Mouse (Mus musculus) Muller cell, postnatal 12 days (primary cell): ENCODE measurements around the gene Usp15.

Source experiments
- DNase-seq: peaks from one replicate; pipeline ENCODE4 v3.0.0-alpha.2; 2015; ENCODE audit errors: inconsistent ontology term

The Usp15 gene

GRCm38 (mm10) chr10:123175771-123176170 is 21.0 kb downstream of the Usp15 start:
- no peak for DNase-seq

- DNase-seq: no peak
These were observed 25.9 kb downstream of the Usp15 start for GRCm38 (mm10) chr10:123170898-123171297.

GRCm38 (mm10) chr10:123165542-123165941 is 31.3 kb downstream of the Usp15 start:
- DNase-seq: no peak

- DNase-seq: no peak
These were observed 36.3 kb downstream of the Usp15 start for GRCm38 (mm10) chr10:123160508-123160907.

- no peak for DNase-seq
These were observed 37.5 kb downstream of the Usp15 start for GRCm38 (mm10) chr10:123159316-123159715.

- DNase-seq: peak; percentile 6
These were observed 40.4 kb downstream of the Usp15 start for GRCm38 (mm10) chr10:123156392-123156791.

- no peak for DNase-seq
These were observed 41.0 kb downstream of the Usp15 start for GRCm38 (mm10) chr10:123155764-123156163.

GRCm38 (mm10) chr10:123153321-123153720 is 43.5 kb downstream of the Usp15 start:
- no peak for DNase-seq

- no peak for DNase-seq
These were observed 48.6 kb downstream of the Usp15 start for GRCm38 (mm10) chr10:123148025-123148814.

GRCm38 (mm10) chr10:123147180-123147579 is 49.6 kb downstream of the Usp15 start:
- DNase-seq: peak; percentile 58

- DNase-seq: no peak
These were observed 50.4 kb downstream of the Usp15 start for GRCm38 (mm10) chr10:123146349-123146748.

GRCm38 (mm10) chr10:123144256-123144655 is 52.5 kb downstream of the Usp15 start:
- DNase-seq: no peak

- DNase-seq: no peak
These were observed 54.3 kb downstream of the Usp15 start for GRCm38 (mm10) chr10:123142395-123143050.

- no peak for DNase-seq
These were observed 61.0 kb downstream of the Usp15 start for GRCm38 (mm10) chr10:123135818-123136217.

GRCm38 (mm10) chr10:123131487-123131886 is 65.3 kb downstream of the Usp15 start:
- DNase-seq: no peak

GRCm38 (mm10) chr10:123120666-123121392 is 76.0 kb downstream of the Usp15 start:
- DNase-seq: no peak

- DNase-seq: no peak
These were observed 79.9 kb downstream of the Usp15 start for GRCm38 (mm10) chr10:123116861-123117260.

GRCm38 (mm10) chr10:123113466-123113865 is 83.3 kb downstream of the Usp15 start:
- DNase-seq: no peak

- DNase-seq: no peak
These were observed 84.0 kb downstream of the Usp15 start for GRCm38 (mm10) chr10:123112787-123113168.

- DNase-seq: no peak
These were observed 84.6 kb downstream of the Usp15 start for GRCm38 (mm10) chr10:123112056-123112786.

- peak; percentile 95 for DNase-seq
These were observed 86.2 kb downstream of the Usp15 start for GRCm38 (mm10) chr10:123110548-123110947.

GRCm38 (mm10) chr10:123108527-123108926 is 88.3 kb downstream of the Usp15 start:
- no peak for DNase-seq
